Mouse (Mus musculus) embryo, embryonic 10 days (tissue): ENCODE measurements around the gene Tbc1d20.

ENCODE experiments used
- DNase-seq: peaks from one replicate; pipeline ENCODE4 v3.0.0-alpha.2; 2015; ENCODE audit warnings: low spot score

Tbc1d20 gene

DNA sequence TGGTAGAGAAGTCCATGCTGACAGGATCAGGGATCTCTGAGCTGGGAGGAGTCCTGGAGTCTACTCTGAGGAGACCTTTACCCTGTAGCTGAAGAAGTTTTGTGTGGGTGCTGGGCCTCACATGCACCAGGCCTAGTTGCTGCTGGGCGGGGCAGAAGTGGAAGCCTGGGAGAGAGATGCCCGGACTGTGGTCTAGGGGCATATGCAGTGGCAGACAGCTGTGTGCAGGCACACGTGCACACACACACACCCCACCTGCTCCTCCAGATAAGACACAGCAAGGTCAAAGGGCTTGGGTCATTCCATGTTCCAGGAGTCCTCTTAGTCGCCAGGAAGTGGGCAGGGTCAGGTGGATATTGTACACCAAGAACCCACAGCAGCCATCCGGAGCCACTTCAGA, 66.0 kb downstream of the Tbc1d20 start:
- DNase-seq = no peak

DNA sequence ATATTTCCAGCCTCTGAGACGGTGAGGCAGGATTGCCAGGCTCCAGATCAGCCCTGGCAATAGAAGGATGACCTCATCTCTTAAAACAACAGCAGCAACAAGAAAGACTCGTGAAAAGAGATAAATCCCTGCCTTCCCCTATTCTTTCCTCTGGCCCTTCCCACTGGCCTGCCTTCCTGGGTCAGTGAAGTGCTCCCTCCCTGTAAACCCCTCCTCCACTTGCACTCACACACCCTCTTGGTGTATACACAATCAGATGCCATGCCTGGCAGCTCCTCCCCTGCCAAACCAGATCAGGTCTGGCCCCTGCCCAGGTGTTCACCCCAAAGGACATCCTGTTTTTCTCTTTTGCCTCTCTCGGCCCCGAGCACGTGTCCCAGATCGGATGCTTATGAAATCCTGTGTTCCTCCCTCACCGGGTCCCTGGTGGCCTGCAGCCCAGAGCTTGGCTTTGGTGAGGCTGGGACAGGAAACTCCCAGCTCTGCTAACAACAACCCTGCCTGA, 66.7 kb downstream of the Tbc1d20 start:
- DNase-seq = no peak

DNA sequence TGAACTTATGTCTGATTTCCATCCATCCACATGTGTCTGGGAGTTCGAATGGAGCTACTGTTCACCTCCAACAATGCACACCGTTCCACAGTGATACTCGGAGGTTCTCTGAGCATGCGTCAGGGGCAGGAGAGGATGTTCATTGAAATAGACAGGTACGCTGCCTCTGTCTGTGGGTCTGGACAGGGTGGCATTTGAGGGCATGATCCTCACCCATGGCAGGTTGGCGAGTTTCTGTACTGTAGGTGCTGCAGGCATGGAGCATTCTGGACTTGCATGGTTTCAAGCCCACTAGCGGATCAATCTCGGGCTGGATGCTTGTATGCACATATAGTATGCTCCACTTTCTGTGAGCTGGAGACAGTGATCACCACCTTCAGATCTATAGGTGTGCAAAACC, 67.6 kb downstream of the Tbc1d20 start:
- no peak for DNase-seq
